In genomic region chr2:92279398-92279797, GRCm38 (mm10) we compare ENCODE assay signal across 16 mouse cellular contexts.
A peak's percentile ranks its signal among the peaks of the same experiment; 100 is the strongest.
DNase-seq lines count a peak whose midpoint lies in the region; ATAC-seq and TF ChIP-seq lines count a peak whose summit lies in the region.
"Had no signal": no experiment of that assay in that cellular context is flagged by ENCODE, and none has a peak within 500 bp of the region (broad histone marks: within the 10 kb centered on the region; RNA-seq: fewer than 3 reads in every experiment).

No protein-coding gene starts in this region.

- TF ChIP-seq POLR2A in brain, embryonic 14.5 days (IDR thresholded peaks at IDR 0.05; ENCODE audit: borderline replicate concordance, extremely low read depth, insufficient read depth, insufficient read length, poor library complexity, severe bottlenecking) = no peak
- no peak for TF ChIP-seq POLR2A in thymus, adult 2 months (IDR thresholded peaks at IDR 0.05; ENCODE audit: control insufficient read depth, extremely low read depth, insufficient read depth, low read length, poor library complexity)

- H3K9ac ChIP-seq in forebrain, postnatal 0 days = 0 out of 2 replicates have a peak overlapping the region, but pooled peaks have one; percentile 36
- H3K9ac ChIP-seq in forebrain, embryonic 13.5 days = no peak overlapping the region
- no peak overlapping the region; the same call in 1 of the 2 replicates for H3K9ac ChIP-seq in midbrain, postnatal 0 days (replicated peaks; ENCODE audit: low read length, poor library complexity, severe bottlenecking)
- H3K9ac ChIP-seq: heart, embryonic 15.5 days; liver, embryonic 13.5 days; lung, embryonic 14.5 days; neural tube, embryonic 12.5 days had no signal

- no peak for DNase-seq in forebrain, postnatal 0 days
- DNase-seq in left cerebral cortex, adult 2 months (ENCODE audit: extremely low spot score in 1 of 2, low spot score in 2 of 2) = no peak
- DNase-seq in left cerebral cortex, postnatal 36 days (ENCODE audit: low spot score in 2 of 2) = no peak
- peak; percentile 33 for DNase-seq in brain, embryonic 14.5 days (ENCODE audit: low read depth)
- peak; percentile 17 for DNase-seq in midbrain, postnatal 0 days (ENCODE audit: low spot score)
- no peak for DNase-seq in thymus, adult 2 months
- DNase-seq: adrenal gland, postnatal 14 days; kidney, postnatal 25 days; liver, embryonic 13.5 days; lung, embryonic 14.5 days; thymus, postnatal 14 days had no signal

- no peak overlapping the region for H3K4me3 ChIP-seq in forebrain, postnatal 0 days (ENCODE audit: low read depth, low read length)
- H3K4me3 ChIP-seq in forebrain, embryonic 13.5 days = no peak overlapping the region
- H3K4me3 ChIP-seq in left cerebral cortex, adult 2 months = no peak overlapping the region
- no peak overlapping the region for H3K4me3 ChIP-seq in midbrain, postnatal 0 days (ENCODE audit: low read depth, low read length)
- no peak overlapping the region for H3K4me3 ChIP-seq in thymus, adult 2 months (ENCODE audit: control insufficient read depth, insufficient read depth, low read length)
- H3K4me3 ChIP-seq: heart, embryonic 15.5 days; liver, embryonic 13.5 days; neural tube, embryonic 12.5 days had no signal

- 64% methylated on average over 6 of the region's 6 CpGs for WGBS in forebrain, postnatal 0 days
- 81% methylated on average over 6 of the region's 6 CpGs for WGBS in forebrain, embryonic 13.5 days
- 46% methylated on average over 6 of the region's 6 CpGs for WGBS in midbrain, postnatal 0 days
- 96% methylated on average over 6 of the region's 6 CpGs for WGBS in thymus, adult 2 months

- H3K4me1 ChIP-seq in forebrain, postnatal 0 days (ENCODE audit: insufficient read depth) = peaks cover 15% of the 10 kb centered on the region; the same call in 1 of the 2 replicates
- 0 out of 2 replicates have a peak, but pooled peaks cover 9% of the 10 kb centered on the region for H3K4me1 ChIP-seq in forebrain, embryonic 13.5 days
- H3K4me1 ChIP-seq in midbrain, postnatal 0 days (ENCODE audit: insufficient read depth, low read length) = peaks cover 7% of the 10 kb centered on the region; the same call in 1 of the 2 replicates
- peaks cover 1% of the 10 kb centered on the region; the same call in 1 of the 2 replicates for H3K4me1 ChIP-seq in thymus, adult 2 months (replicated peaks; ENCODE audit: control insufficient read depth, insufficient read depth, low read length)
- H3K4me1 ChIP-seq: heart, embryonic 15.5 days; liver, embryonic 13.5 days had no signal

- no peak overlapping the region for H3K4me2 ChIP-seq in forebrain, postnatal 0 days (ENCODE audit: low read depth)
- no peak overlapping the region for H3K4me2 ChIP-seq in forebrain, embryonic 13.5 days
- H3K4me2 ChIP-seq in midbrain, postnatal 0 days (ENCODE audit: low read depth, low read length, poor library complexity, severe bottlenecking) = no peak overlapping the region
- H3K4me2 ChIP-seq: heart, embryonic 15.5 days; liver, embryonic 13.5 days; lung, embryonic 14.5 days; neural tube, embryonic 12.5 days had no signal

- TF ChIP-seq CTCF in forebrain, postnatal 0 days (IDR thresholded peaks at IDR 0.05; ENCODE audit: low read depth) = no peak
- TF ChIP-seq CTCF in left cerebral cortex, adult 2 months (IDR thresholded peaks at IDR 0.05) = no peak
- TF ChIP-seq CTCF in brain, embryonic 14.5 days (IDR thresholded peaks at IDR 0.05; ENCODE audit: borderline replicate concordance, extremely low read depth, insufficient read depth, insufficient read length) = no peak
- TF ChIP-seq CTCF in midbrain, postnatal 0 days (IDR thresholded peaks at IDR 0.05) = no peak
- TF ChIP-seq CTCF in thymus, adult 2 months (IDR thresholded peaks at IDR 0.05; ENCODE audit: borderline replicate concordance, control insufficient read depth, extremely low read depth, insufficient read depth, low read length, poor library complexity) = no peak

- no peaks in the 10 kb centered on the region for H3K36me3 ChIP-seq in forebrain, postnatal 0 days (ENCODE audit: insufficient read depth)
- H3K36me3 ChIP-seq in forebrain, embryonic 13.5 days (ENCODE audit: poor library complexity, severe bottlenecking) = 0 out of 2 replicates have a peak, but pooled peaks cover under 1% of the 10 kb centered on the region
- H3K36me3 ChIP-seq in midbrain, postnatal 0 days (ENCODE audit: insufficient read depth, low read length) = no peaks in the 10 kb centered on the region
- H3K36me3 ChIP-seq in thymus, adult 2 months (ENCODE audit: control insufficient read depth, insufficient read depth, low read length) = no peaks in the 10 kb centered on the region
- H3K36me3 ChIP-seq: heart, embryonic 15.5 days; liver, embryonic 13.5 days; neural tube, embryonic 12.5 days had no signal

- peak overlapping the region; percentile 74 for H3K27ac ChIP-seq in forebrain, postnatal 0 days (ENCODE audit: low read depth, low read length)
- no peak overlapping the region for H3K27ac ChIP-seq in forebrain, embryonic 13.5 days
- H3K27ac ChIP-seq in left cerebral cortex, adult 2 months = peak overlapping the region; percentile 63
- H3K27ac ChIP-seq in midbrain, postnatal 0 days (ENCODE audit: low read depth, low read length) = peak overlapping the region; percentile 72
- H3K27ac ChIP-seq in thymus, adult 2 months (ENCODE audit: control insufficient read depth, insufficient read depth, low read length) = no peak overlapping the region
- H3K27ac ChIP-seq: heart, embryonic 15.5 days; liver, embryonic 13.5 days; neural tube, embryonic 12.5 days had no signal

- ATAC-seq in forebrain, postnatal 0 days = peak; percentile 37; the same call in 1 of the 2 replicates
- no peak for ATAC-seq in forebrain, embryonic 13.5 days
- no peak for ATAC-seq in midbrain, postnatal 0 days (ENCODE audit: low FRiP score)
- ATAC-seq: CD4-positive, CD25-positive, alpha-beta regulatory T cell, adult 4 months; intestine, embryonic 16.5 days had no signal

- no peaks in the 10 kb centered on the region for H3K27me3 ChIP-seq in forebrain, postnatal 0 days (ENCODE audit: insufficient read depth, low read length)
- no peaks in the 10 kb centered on the region for H3K27me3 ChIP-seq in forebrain, embryonic 13.5 days
- no peaks in the 10 kb centered on the region for H3K27me3 ChIP-seq in midbrain, postnatal 0 days (ENCODE audit: insufficient read depth, low read length)
- no peaks in the 10 kb centered on the region for H3K27me3 ChIP-seq in thymus, adult 2 months (ENCODE audit: control insufficient read depth, insufficient read depth, low read length)
- H3K27me3 ChIP-seq: heart, embryonic 15.5 days; liver, embryonic 13.5 days; neural tube, embryonic 12.5 days had no signal

- no peaks in the 10 kb centered on the region for H3K9me3 ChIP-seq in forebrain, postnatal 0 days (ENCODE audit: low read length)
- no peaks in the 10 kb centered on the region for H3K9me3 ChIP-seq in forebrain, embryonic 13.5 days (replicated peaks)
- H3K9me3 ChIP-seq in midbrain, postnatal 0 days (ENCODE audit: low read length) = no peaks in the 10 kb centered on the region
- H3K9me3 ChIP-seq: heart, embryonic 15.5 days; liver, embryonic 13.5 days; neural tube, embryonic 12.5 days had no signal

- intact Hi-C loops in left cerebral cortex, adult 2 months (cut with DNase I) = no loop called here
- intact Hi-C loops in left cerebral cortex, postnatal 36 days (cut with DNase I) = no loop called here

Comparison
In these comparisons a context has a peak if more than half of its experiments do, and no peak if none do; other contexts are left out.
1. H3K27ac ChIP-seq: peak in forebrain, postnatal 0 days (single experiment), left cerebral cortex, adult 2 months (single experiment) and midbrain, postnatal 0 days (single experiment); none in forebrain, embryonic 13.5 days (single experiment) and thymus, adult 2 months (single experiment).
2. DNase-seq: peak in brain, embryonic 14.5 days (single experiment) and midbrain, postnatal 0 days (single experiment); none in forebrain, postnatal 0 days (single experiment), left cerebral cortex, adult 2 months (0 of 2), left cerebral cortex, postnatal 36 days (0 of 2) and thymus, adult 2 months (single experiment).